Mouse (Mus musculus) hindbrain, embryonic 11.5 days (tissue): ENCODE measurements at regions not wholly inside any gene's neighbourhood (a gene's known extent, or its start where the extent isn't known, plus 50 kb on each side); places are given as distances from the start of the nearest gene placed in this dataset.

Experiments used
- ATAC-seq: fragments of 200-750 bp; cut with Nextera tagmentation; 2 replicates; pipeline ENCODE4 v1.8.0; 2017; ENCODE audit warnings: mild to moderate bottlenecking, moderate TSS enrichment, moderate library complexity; ENCODE audit not compliant: low FRiP score
- DNase-seq: peaks from one replicate; pipeline ENCODE4 v3.0.0-alpha.2; 2015; ENCODE audit warnings: low spot score
- H3K27ac ChIP-seq: fragments of 300-500 bp; sonication (generic); 2 replicates; pipeline ENCODE4 v1.5.1; 2014; ENCODE audit warnings: mild to moderate bottlenecking, low read depth, low read length
- H3K27me3 ChIP-seq: fragments of 300-500 bp; sonication (generic); 2 replicates; pipeline ENCODE4 v1.6.1; 2014; ENCODE audit warnings: mild to moderate bottlenecking, low read length, moderate library complexity, mixed read lengths; ENCODE audit not compliant: control insufficient read depth, insufficient read depth
- H3K36me3 ChIP-seq: fragments of 300-500 bp; sonication (generic); 2 replicates; pipeline ENCODE4 v1.6.1; 2014; ENCODE audit warnings: mild to moderate bottlenecking, low read length, moderate library complexity, mixed read lengths; ENCODE audit not compliant: control insufficient read depth, insufficient read depth
- H3K4me1 ChIP-seq: fragments of 300-500 bp; sonication (generic); replicated peaks from 2 replicates; pipeline ENCODE4 v1.6.1; 2014; ENCODE audit warnings: low read length, mixed read lengths; ENCODE audit not compliant: control insufficient read depth, insufficient read depth
- H3K4me2 ChIP-seq: fragments of 300-500 bp; sonication (generic); replicated peaks from 2 replicates; pipeline ENCODE4 v1.6.1; 2014; ENCODE audit warnings: mild to moderate bottlenecking, low read depth, low read length
- H3K4me3 ChIP-seq: fragments of 300-500 bp; sonication (generic); 2 replicates; pipeline ENCODE4 v1.5.1; 2014; ENCODE audit warnings: low read depth, low read length
- H3K9ac ChIP-seq: fragments of 300-500 bp; sonication (generic); 2 replicates; pipeline ENCODE4 v1.6.1; 2014; ENCODE audit warnings: low read depth, low read length
- H3K9me3 ChIP-seq: fragments of 300-500 bp; sonication (generic); 2 replicates; pipeline ENCODE4 v1.6.1; 2016; ENCODE audit warnings: low read length; ENCODE audit not compliant: control insufficient read depth
- WGBS: fragments of 180-500 bp; shearing (Covaris S2); extraction: QIAGEN DNeasy Blood & Tissue Kit; methylation state at CpG from one replicate; pipeline ENCODE4 v1.1.7; 2014; 5-methylcytosine and 5-hydroxymethylcytosine counted together

DNA sequence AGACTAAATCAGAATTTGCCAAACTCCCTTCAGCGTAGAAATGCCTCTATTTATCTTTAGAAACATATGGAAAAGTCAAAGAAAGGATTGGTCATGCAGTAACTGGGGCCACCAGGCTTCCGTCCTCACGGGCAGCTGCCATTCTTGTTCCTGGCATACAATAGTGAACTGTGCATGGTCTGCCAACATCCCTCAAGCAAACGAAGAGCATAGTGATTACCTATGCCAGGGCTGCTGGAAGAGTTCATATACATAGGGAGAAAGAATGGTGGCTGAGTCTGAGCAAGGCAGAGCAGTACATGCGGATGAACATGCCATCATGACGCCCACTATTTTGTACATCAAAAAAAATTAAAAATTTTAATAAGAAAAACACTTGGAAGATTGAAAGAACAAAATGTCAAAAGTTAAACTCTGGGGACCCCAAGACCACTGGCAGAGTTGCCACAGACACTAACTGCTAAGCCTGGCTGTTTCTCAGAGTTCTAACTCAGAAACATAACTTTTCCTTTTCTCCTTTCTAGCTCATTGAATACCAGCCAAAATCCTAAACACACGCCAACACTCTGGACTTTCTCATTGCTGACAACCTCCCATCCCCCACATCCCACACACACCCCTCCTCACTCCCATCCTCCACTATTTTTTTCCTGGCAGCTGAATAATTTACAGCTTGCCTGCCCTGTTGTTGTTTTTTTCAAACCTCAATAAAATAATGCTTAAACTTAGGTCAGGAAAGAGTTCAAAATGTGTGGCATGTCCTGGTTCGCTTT, 989.1 kb downstream of the 4930447A16Rik start:
- Histone ChIP-seq H3K9me3 (no peaks in the 10 kb centered on the region), H3K4me2 (no peak overlapping the region), H3K27ac (no peak overlapping the region), H3K36me3 (no peaks in the 10 kb centered on the region), H3K4me1 (no peaks in the 10 kb centered on the region), H3K9ac (no peak overlapping the region), H3K27me3 (no peaks in the 10 kb centered on the region), H3K4me3 (no peak overlapping the region)
- ATAC-seq, result no peak
- 85% methylated on average over 8 of the region's 8 CpGs for WGBS
- DNase-seq, result no peak

DNA sequence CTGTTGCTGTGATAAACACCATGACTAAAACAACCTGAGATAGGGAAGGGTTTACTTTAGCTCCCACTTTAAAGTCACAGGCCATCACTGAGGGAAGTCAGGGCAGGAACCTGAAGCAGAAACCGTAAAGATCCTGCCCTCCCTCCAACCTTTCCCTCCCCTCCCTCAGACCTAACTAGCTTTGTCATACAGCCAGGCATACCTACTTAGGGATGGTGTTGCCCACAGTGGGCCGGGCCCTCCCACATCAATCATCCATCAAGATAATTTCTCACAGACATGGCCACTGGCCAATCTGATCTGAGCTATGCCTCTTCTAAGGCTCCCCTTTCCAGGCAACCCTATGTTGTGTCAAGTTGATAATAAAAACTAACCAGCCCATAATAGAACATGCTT, 989.7 kb downstream of the 4930447A16Rik start:
- WGBS, result 73% methylated on average over 2 of the region's 2 CpGs
- Histone ChIP-seq H3K9ac (no peak overlapping the region), H3K36me3 (no peaks in the 10 kb centered on the region), H3K4me2 (no peak overlapping the region), H3K4me3 (no peak overlapping the region), H3K27me3 (no peaks in the 10 kb centered on the region), H3K4me1 (no peaks in the 10 kb centered on the region), H3K9me3 (no peaks in the 10 kb centered on the region), H3K27ac (no peak overlapping the region)
- DNase-seq (no peak), ATAC-seq (no peak)

DNA sequence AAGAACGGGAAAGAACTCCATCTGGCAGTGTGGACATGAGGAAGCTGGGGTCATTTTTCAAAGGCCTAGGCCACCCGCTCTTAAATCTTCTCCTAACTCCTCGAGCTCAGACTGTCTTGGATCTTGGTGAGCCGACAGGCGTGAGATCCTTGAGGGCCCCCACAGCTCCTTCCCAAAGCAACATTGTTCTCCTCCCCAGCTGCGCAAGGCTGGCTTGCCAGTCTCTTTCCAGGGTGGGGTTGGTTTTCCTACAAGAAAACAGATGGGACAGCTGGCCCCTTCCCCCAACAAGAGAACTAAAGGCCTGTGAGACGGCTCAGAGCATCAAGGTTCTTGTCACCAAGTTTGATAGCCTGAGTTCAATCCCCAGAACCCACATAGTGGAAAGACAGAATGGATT, 994.3 kb downstream of the 4930447A16Rik start:
- Histone ChIP-seq H3K27ac (no peak overlapping the region), H3K9me3 (no peaks in the 10 kb centered on the region), H3K4me1 (no peaks in the 10 kb centered on the region), H3K4me2 (no peak overlapping the region), H3K9ac (no peak overlapping the region), H3K4me3 (no peak overlapping the region), H3K27me3 (no peaks in the 10 kb centered on the region), H3K36me3 (no peaks in the 10 kb centered on the region)
- ATAC-seq (no peak), DNase-seq (no peak)
- WGBS, result 66% methylated on average over 7 of the region's 7 CpGs

DNA sequence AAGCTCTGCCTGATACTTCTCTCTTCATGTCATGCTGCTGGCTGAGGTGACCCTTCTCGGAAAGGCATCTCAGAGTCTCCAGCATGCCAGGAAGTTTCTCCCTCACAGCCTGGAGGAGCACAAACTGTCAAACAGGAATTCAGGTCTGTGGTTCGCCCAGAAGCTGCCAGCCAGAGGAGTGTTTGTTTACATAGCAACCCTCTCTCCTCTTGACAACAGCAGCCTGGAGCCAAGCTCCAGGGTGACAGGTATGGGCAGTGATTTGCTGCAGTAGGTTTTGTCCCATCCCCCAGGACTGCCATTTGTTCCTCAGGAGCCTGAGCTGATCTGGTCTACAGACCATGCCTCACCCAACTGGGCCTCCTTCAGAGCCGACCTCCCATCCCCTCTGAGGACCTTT, 995.4 kb downstream of the 4930447A16Rik start:
- no peak for ATAC-seq

DNA sequence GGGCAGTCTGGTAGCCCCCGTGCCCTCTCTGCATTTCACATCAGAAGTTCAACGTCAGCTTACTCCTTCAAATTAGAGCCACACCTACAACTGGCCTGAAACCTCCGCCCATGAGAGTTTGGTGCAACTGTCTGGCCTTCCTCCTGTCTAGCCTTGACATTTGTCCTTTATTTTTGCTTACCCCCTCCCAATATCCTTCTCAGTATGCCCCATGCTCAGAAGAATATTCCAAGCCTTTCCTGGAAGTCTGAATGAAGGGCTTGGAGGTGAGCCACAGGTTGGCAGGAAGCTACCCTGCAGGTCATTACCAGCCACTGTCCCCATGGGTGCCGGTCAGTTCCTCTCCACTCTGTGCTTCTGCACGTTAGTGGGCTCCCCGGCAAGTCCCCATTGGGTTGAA, 997.4 kb downstream of the 4930447A16Rik start:
- no peak overlapping the region for H3K27ac ChIP-seq
- H3K4me3 ChIP-seq, result no peak overlapping the region
- H3K27me3 ChIP-seq, result no peaks in the 10 kb centered on the region
- no peak overlapping the region for H3K4me2 ChIP-seq
- no peak overlapping the region for H3K9ac ChIP-seq
- H3K4me1 ChIP-seq, result no peaks in the 10 kb centered on the region
- no peaks in the 10 kb centered on the region for H3K9me3 ChIP-seq
- no peaks in the 10 kb centered on the region for H3K36me3 ChIP-seq
- no peak for ATAC-seq
- WGBS, result 84% methylated on average over 6 of the region's 6 CpGs
- DNase-seq, result no peak

More for the DNA sequence above, 995.4 kb downstream of the 4930447A16Rik start:
- DNase-seq, result no peak
- H3K9me3 ChIP-seq, result no peaks in the 10 kb centered on the region
- H3K36me3 ChIP-seq, result no peaks in the 10 kb centered on the region
- no peaks in the 10 kb centered on the region for H3K4me1 ChIP-seq
- no peak overlapping the region for H3K4me3 ChIP-seq
- H3K27ac ChIP-seq, result no peak overlapping the region
- H3K9ac ChIP-seq, result no peak overlapping the region
- 40% methylated on average over 3 of the region's 3 CpGs for WGBS
- no peaks in the 10 kb centered on the region for H3K27me3 ChIP-seq
- H3K4me2 ChIP-seq, result no peak overlapping the region

DNA sequence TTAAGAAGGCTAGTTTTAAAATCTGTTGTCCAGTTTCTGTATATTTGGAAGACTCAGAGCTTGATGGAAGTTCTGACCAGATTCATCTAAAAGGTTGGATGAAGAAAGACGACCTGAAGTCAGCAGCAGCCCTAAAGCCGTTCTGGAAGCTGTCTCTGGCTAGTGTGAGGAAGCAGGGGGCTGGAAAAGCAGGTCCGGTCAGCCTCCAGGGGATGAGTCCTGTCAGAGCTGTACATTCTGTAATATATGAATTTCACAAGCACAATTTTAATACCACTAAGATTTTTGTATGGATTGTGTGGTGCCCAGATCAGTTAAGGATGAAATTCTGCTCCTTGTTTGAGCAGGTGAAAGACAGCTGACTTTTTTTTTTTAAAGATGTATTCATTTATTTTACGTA, 1000.2 kb downstream of the 4930447A16Rik start:
- H3K9me3 ChIP-seq, result no peaks in the 10 kb centered on the region
- H3K27ac ChIP-seq, result no peak overlapping the region
- H3K36me3 ChIP-seq, result no peaks in the 10 kb centered on the region
- no peak overlapping the region for H3K4me3 ChIP-seq
- 89% methylated on average over 4 of the region's 4 CpGs for WGBS
- H3K27me3 ChIP-seq, result no peaks in the 10 kb centered on the region
- ATAC-seq (no peak), DNase-seq (no peak)
- no peaks in the 10 kb centered on the region for H3K4me1 ChIP-seq
- no peak overlapping the region for H3K9ac ChIP-seq
- no peak overlapping the region for H3K4me2 ChIP-seq

DNA sequence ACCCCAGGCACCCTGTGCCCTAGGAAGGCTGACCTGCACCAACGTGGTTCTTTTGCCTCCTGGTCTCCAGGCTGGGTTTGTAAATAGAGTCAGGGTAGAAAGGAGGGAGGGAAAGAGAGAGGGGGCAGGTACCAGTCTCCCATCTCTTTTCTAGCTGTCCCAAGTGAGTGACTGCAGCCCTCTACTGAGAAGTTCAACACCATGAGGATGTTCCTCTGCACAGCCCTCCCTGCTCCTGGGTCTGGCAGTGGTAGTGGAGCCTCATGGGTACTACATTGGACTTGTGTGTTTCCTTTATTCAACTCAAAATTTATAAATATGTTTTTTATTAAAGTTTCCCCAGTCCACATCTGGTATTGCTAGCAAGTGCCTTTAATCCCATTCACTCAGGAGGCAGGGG, 1002.6 kb downstream of the 4930447A16Rik start:
- no peak for ATAC-seq
- H3K9ac ChIP-seq, result no peak overlapping the region
- H3K36me3 ChIP-seq, result no peaks in the 10 kb centered on the region
- H3K4me1 ChIP-seq, result no peaks in the 10 kb centered on the region
- no peak overlapping the region for H3K4me3 ChIP-seq
- no peak overlapping the region for H3K27ac ChIP-seq
- H3K4me2 ChIP-seq, result no peak overlapping the region
- H3K27me3 ChIP-seq, result no peaks in the 10 kb centered on the region
- no peaks in the 10 kb centered on the region for H3K9me3 ChIP-seq
- no peak for DNase-seq
- WGBS, result 60% methylated on average over 1 of the region's 1 CpGs

DNA sequence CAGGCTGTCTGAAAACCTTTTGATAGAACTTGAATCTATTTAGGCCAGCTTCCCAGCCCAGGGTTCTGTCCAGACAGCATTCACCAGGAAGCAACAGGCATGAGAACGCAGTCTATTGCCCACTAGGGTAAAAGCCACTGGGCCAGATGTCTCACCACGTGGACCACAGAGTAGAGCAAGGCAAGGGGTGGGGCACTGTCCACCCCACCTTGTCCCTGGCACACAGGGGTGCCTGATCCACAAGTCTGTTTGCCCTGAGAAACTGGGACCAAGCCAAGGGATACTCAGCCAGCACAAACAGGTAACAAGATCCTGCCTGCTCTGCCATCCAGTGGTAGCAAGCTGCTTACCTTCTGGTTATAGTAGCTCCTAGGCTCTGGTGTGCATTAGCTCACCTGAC, 1006.3 kb downstream of the 4930447A16Rik start:
- WGBS, result 78% methylated on average over 2 of the region's 2 CpGs
- H3K4me1 ChIP-seq, result no peaks in the 10 kb centered on the region
- no peaks in the 10 kb centered on the region for H3K36me3 ChIP-seq
- no peak overlapping the region for H3K9ac ChIP-seq
- H3K27ac ChIP-seq, result no peak overlapping the region
- H3K4me3 ChIP-seq, result no peak overlapping the region
- H3K9me3 ChIP-seq, result no peaks in the 10 kb centered on the region; the same call in 1 of the 2 replicates
- no peak for DNase-seq
- no peak overlapping the region for H3K4me2 ChIP-seq
- no peak for ATAC-seq
- no peaks in the 10 kb centered on the region for H3K27me3 ChIP-seq

DNA sequence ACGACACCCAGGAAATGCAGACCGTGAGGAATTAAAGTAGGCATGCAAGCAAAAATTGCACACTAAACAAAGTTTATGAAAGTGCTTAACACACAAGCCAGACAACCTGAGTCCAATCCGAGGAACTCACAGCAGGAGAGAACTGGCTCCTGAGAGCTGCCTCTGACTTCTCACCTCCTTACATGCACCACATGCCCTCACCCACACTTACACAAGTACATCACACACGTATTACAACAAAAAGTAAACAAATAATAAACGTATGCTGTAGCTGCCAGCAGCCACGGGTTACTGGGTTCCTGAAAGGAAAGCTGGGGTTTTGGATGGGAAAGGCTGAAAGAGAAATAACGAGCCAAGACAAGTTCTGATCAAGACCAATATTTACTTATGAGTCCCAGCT, 1008.0 kb downstream of the 4930447A16Rik start:
- WGBS, result 89% methylated on average over 7 of the region's 7 CpGs

More for the DNA sequence above, 1008.0 kb downstream of the 4930447A16Rik start:
- ATAC-seq (no peak), DNase-seq (no peak)
- Histone ChIP-seq H3K4me1 (no peaks in the 10 kb centered on the region), H3K27ac (no peak overlapping the region), H3K9ac (no peak overlapping the region), H3K4me2 (no peak overlapping the region), H3K27me3 (no peaks in the 10 kb centered on the region), H3K4me3 (no peak overlapping the region), H3K36me3 (no peaks in the 10 kb centered on the region), H3K9me3 (no peaks in the 10 kb centered on the region; the same call in 1 of the 2 replicates)
